Mouse (Mus musculus) cerebellum, adult 2 months (tissue): ENCODE measurements at regions not wholly inside any gene's neighbourhood (a gene's known extent, or its start where the extent isn't known, plus 50 kb on each side); places are given as distances from the start of the nearest gene placed in this dataset.

Experiments used
- DNase-seq, 2 experiments: peaks; one replicate each; pipeline ENCODE4 v3.0.0; 2021
- H3K27ac ChIP-seq: fragments of 200-500 bp; 2 replicates; pipeline ENCODE4 v1.5.1; 2012; ENCODE audit warnings: low read length, control low read depth, inconsistent platforms; ENCODE audit not compliant: insufficient read depth
- H3K27me3 ChIP-seq: fragments of 200-500 bp; 2 replicates; pipeline ENCODE4 v1.6.1; 2012; ENCODE audit warnings: inconsistent platforms, mild to moderate bottlenecking, low read length, moderate library complexity; ENCODE audit not compliant: control insufficient read depth, insufficient read depth
- H3K4me1 ChIP-seq: fragments of 200-500 bp; 2 replicates; pipeline ENCODE4 v1.6.1; 2011; ENCODE audit warnings: low read length; ENCODE audit not compliant: control insufficient read depth, insufficient read depth
- H3K4me3 ChIP-seq: fragments of 200-500 bp; replicated peaks from 2 replicates; pipeline ENCODE3; 2011; ENCODE audit warnings: mild to moderate bottlenecking, low read depth, low read length, control low read depth; ENCODE audit not compliant: insufficient read depth
- CTCF ChIP-seq: fragments of 200-500 bp; IDR thresholded peaks from 2 replicates; pipeline ENCODE4 v1.5.1; 2011; ENCODE audit warnings: low read depth, mild to moderate bottlenecking, control low read depth, low read length, moderate library complexity, borderline replicate concordance; ENCODE audit not compliant: insufficient read depth
- POLR2A ChIP-seq: fragments of 200-500 bp; IDR thresholded peaks from 2 replicates; pipeline ENCODE4 v1.6.1; 2011; ENCODE audit warnings: low read length, control low read depth, borderline replicate concordance; ENCODE audit not compliant: insufficient read depth
- WGBS: fragments of 180-500 bp; shearing (Covaris S2); methylation state at CpG from one replicate; pipeline ENCODE4 v1.1.7; 2018; 5-methylcytosine and 5-hydroxymethylcytosine counted together

GRCm38 (mm10) chr11:21015536-21015935 lies 75.6 kb upstream of the Peli1 start:
- DNase-seq, result peak; percentile 29 to 84
- no peak for TF ChIP-seq CTCF
- no peak for TF ChIP-seq POLR2A
- H3K4me1 ChIP-seq, result peaks cover 11% of the 10 kb centered on the region; the same call in 1 of the 2 replicates
- WGBS, result 22% methylated on average over 3 of the region's 3 CpGs
- no peak overlapping the region for H3K4me3 ChIP-seq
- H3K27me3 ChIP-seq, result no peaks in the 10 kb centered on the region
- no peak overlapping the region for H3K27ac ChIP-seq

- WGBS, result 4% methylated on average over 4 of the region's 4 CpGs
- H3K4me3 ChIP-seq, result no peak overlapping the region
- TF ChIP-seq POLR2A (no peak), CTCF (no peak)
- no peaks in the 10 kb centered on the region for H3K27me3 ChIP-seq
- H3K4me1 ChIP-seq, result peaks cover 11% of the 10 kb centered on the region; the same call in 1 of the 2 replicates
- peak; percentile 77 to 84 for DNase-seq
- no peak overlapping the region for H3K27ac ChIP-seq
Observed at GRCm38 (mm10) chr11:21016133-21016746, 74.9 kb upstream of the Peli1 start.

DNA sequence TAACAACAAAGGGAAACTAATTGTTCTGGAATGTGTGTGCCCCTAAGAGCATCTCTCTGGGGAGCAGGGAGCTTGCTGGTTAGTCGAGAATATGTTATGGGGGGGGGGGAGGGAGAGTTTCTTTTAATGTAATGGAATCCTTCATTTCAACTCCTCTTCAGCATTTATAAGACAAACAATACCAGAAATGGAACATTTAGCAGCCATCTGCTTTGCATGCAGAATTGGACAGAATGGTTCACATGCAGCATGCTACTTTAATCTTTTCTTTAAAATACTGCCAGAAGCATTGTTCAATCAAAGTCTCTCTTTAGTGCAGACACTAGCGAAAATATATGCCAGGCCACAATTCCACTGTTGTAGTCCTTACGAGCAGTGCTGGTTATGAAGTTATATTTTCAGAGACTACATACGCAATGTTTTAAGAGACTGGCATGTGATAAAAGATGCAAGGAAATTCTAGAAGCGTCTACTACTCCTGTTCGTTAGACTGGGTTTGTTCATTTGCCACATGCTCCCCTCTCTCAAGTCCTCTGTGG lies 74.2 kb upstream of the Peli1 start:
- no peak for DNase-seq
- WGBS, result 77% methylated on average over 6 of the region's 6 CpGs
- Histone ChIP-seq H3K4me3 (no peak overlapping the region), H3K27ac (no peak overlapping the region), H3K27me3 (no peaks in the 10 kb centered on the region), H3K4me1 (peaks cover 11% of the 10 kb centered on the region; the same call in 1 of the 2 replicates)
- TF ChIP-seq POLR2A (no peak), CTCF (no peak)

- Histone ChIP-seq H3K4me3 (no peak overlapping the region), H3K27ac (no peak overlapping the region), H3K4me1 (peaks cover 11% of the 10 kb centered on the region; the same call in 1 of the 2 replicates), H3K27me3 (no peaks in the 10 kb centered on the region)
- WGBS, result 87% methylated on average over 2 of the region's 2 CpGs
- TF ChIP-seq CTCF, result no peak
- no peak for TF ChIP-seq POLR2A
- DNase-seq, result no peak
Observed at GRCm38 (mm10) chr11:21019829-21020228, 71.3 kb upstream of the Peli1 start.

GRCm38 (mm10) chr11:21024111-21024510 lies 67.0 kb upstream of the Peli1 start:
- 62% methylated on average over 4 of the region's 4 CpGs for WGBS
- no peak overlapping the region for H3K4me3 ChIP-seq
- no peak overlapping the region for H3K27ac ChIP-seq
- no peaks in the 10 kb centered on the region for H3K4me1 ChIP-seq
- H3K27me3 ChIP-seq, result no peaks in the 10 kb centered on the region
- no peak for DNase-seq
- no peak for TF ChIP-seq POLR2A

- Histone ChIP-seq H3K4me1 (no peaks in the 10 kb centered on the region), H3K4me3 (no peak overlapping the region), H3K27ac (no peak overlapping the region), H3K27me3 (no peaks in the 10 kb centered on the region)
- TF ChIP-seq CTCF (no peak), POLR2A (no peak)
- no peak for DNase-seq
- 64% methylated on average over 2 of the region's 2 CpGs for whole genome bisulfite sequencing
Observed at GRCm38 (mm10) chr11:21024521-21024920, 66.6 kb upstream of the Peli1 start.

DNA sequence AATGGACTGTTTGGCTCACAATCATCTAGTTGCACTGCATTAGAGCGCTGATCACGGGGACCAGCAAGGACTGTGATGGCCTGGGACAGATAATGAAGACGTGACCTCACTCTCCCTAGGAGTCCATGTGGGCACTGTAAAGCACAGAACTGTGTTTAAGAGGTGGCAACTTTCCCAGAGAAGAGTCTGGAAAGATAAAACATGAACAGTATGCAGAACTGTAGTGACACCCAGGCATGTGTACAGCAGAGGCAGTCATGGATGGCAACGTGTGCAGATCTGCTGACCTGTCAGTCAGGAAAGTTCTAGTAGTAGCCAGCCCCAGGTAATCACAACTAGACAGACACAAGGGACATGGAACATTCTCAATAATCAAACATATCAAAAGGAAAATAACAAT lies 63.8 kb upstream of the Peli1 start:
- Histone ChIP-seq H3K4me1 (no peaks in the 10 kb centered on the region), H3K27ac (no peak overlapping the region), H3K27me3 (no peaks in the 10 kb centered on the region), H3K4me3 (no peak overlapping the region)
- DNase-seq, result no peak
- TF ChIP-seq CTCF (no peak), POLR2A (no peak)
- WGBS, result 81% methylated on average over 4 of the region's 4 CpGs

- no peak for DNase-seq
- no peak overlapping the region for H3K4me3 ChIP-seq
- WGBS, result 94% methylated on average over 6 of the region's 6 CpGs
- no peak overlapping the region for H3K27ac ChIP-seq
- H3K4me1 ChIP-seq, result no peaks in the 10 kb centered on the region
- TF ChIP-seq CTCF (no peak), POLR2A (no peak)
- H3K27me3 ChIP-seq, result no peaks in the 10 kb centered on the region
Observed at GRCm38 (mm10) chr11:21030362-21030761, 60.7 kb upstream of the Peli1 start.
